Mouse (Mus musculus) megakaryocyte, embryonic 14.5 days (primary cell): ENCODE measurements around the gene Ogfr. TPM values are rescaled to one million over a fixed set of nuclear protein-coding genes. Genes with fewer than 3 reads are reported as not detected.
A peak's percentile ranks its signal among the peaks of the same experiment; 100 is the strongest.

Experiments used
- H3K27me3 ChIP-seq: replicated peaks from 2 replicates; pipeline ENCODE3; 2012; ENCODE audit warnings: inconsistent platforms
- H3K36me3 ChIP-seq: replicated peaks from 2 replicates; pipeline ENCODE3; 2012; ENCODE audit warnings: low read length, inconsistent platforms, mixed read lengths
- H3K4me1 ChIP-seq: 2 replicates; pipeline ENCODE4 v1.6.1; 2012; ENCODE audit warnings: inconsistent platforms
- H3K4me3 ChIP-seq: replicated peaks from 2 replicates; pipeline ENCODE3; 2012; ENCODE audit warnings: moderate library complexity, mild to moderate bottlenecking, inconsistent platforms
- H3K9me3 ChIP-seq: 2 replicates; pipeline ENCODE4 v1.6.1; 2012; ENCODE audit warnings: inconsistent platforms
- FLI1 ChIP-seq: IDR thresholded peaks from 2 replicates; pipeline ENCODE4 v1.6.1; 2012; ENCODE audit warnings: low read length, inconsistent platforms, mixed read lengths
- GATA1 ChIP-seq: IDR thresholded peaks from 3 replicates; pipeline ENCODE4 v1.6.1; 2012; ENCODE audit warnings: mixed read lengths, low read length, inconsistent platforms, borderline replicate concordance
- polyA plus RNA-seq: library from polyadenylated mRNA; stranded (reverse); fragments of >175 nt; gene quantifications from 2 replicates; pipeline ENCODE4 v1.2.3, GENCODE M21; 2012; ENCODE audit warnings: low replicate concordance; ENCODE audit not compliant: insufficient read depth

Ogfr gene
- polyA plus RNA-seq, 1 experiment = 124 TPM

GRCm38 (mm10) chr2:180563841-180564240 lies 25.2 kb upstream of the Ogfr start:
- TF ChIP-seq FLI1 = no peak
- TF ChIP-seq GATA1 = no peak
- H3K9me3 ChIP-seq = no peaks in the 10 kb centered on the region

GRCm38 (mm10) chr2:180566240-180566913 lies 22.7 kb upstream of the Ogfr start:
- TF ChIP-seq GATA1 = no peak
- TF ChIP-seq FLI1 = no peak
- Histone ChIP-seq H3K4me1 (peaks cover 15% of the 10 kb centered on the region), H3K4me3 (no peak overlapping the region)

More at GRCm38 (mm10) chr2:180563841-180564240, 25.2 kb upstream of the Ogfr start:
- Histone ChIP-seq H3K27me3 (peaks cover 44% of the 10 kb centered on the region), H3K4me3 (peak overlapping the region; percentile 1), H3K36me3 (no peaks in the 10 kb centered on the region), H3K4me1 (peaks cover 15% of the 10 kb centered on the region)

DNA sequence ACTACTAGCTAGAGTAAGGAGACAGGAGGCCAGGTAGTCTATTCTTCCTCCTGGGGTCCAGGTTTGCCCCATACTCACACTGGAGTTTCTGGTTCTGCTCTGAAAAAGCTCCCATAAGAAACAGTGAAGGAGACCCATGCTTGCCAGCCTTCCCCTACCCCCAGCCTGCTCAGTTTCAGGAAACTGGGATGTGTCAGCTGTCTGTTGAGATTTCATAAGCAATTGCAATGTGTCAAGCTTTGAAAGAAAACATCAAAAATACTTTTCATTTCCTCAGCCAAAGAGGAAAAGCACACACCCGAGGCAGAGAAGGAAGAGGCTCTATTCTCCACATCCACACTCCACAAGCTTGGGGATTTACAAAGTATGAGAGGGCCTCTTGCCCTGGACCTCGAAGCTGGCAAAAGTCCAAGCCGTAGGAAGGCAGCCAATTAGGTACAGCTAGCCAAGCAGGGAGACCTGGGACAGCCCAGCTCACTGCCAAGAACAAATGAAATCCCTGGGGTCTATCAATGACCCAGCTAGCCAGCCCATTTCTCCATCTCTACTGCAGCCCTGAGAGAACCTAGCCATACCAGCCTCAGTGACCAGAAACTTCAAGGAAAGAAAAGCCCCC lies 19.9 kb upstream of the Ogfr start:
- Histone ChIP-seq H3K9me3 (peaks cover 15% of the 10 kb centered on the region), H3K4me1 (peaks cover under 1% of the 10 kb centered on the region; the same call in 1 of the 2 replicates), H3K27me3 (peaks cover 47% of the 10 kb centered on the region), H3K36me3 (no peaks in the 10 kb centered on the region), H3K4me3 (no peak overlapping the region)
- TF ChIP-seq FLI1 = no peak
- TF ChIP-seq GATA1 = no peak

More at GRCm38 (mm10) chr2:180566240-180566913, 22.7 kb upstream of the Ogfr start:
- Histone ChIP-seq H3K9me3 (no peaks in the 10 kb centered on the region), H3K27me3 (peaks cover 63% of the 10 kb centered on the region), H3K36me3 (no peaks in the 10 kb centered on the region)

GRCm38 (mm10) chr2:180576482-180576881 lies 12.6 kb upstream of the Ogfr start:
- TF ChIP-seq FLI1 (no peak), GATA1 (no peak)
- no peak overlapping the region for H3K4me3 ChIP-seq

DNA sequence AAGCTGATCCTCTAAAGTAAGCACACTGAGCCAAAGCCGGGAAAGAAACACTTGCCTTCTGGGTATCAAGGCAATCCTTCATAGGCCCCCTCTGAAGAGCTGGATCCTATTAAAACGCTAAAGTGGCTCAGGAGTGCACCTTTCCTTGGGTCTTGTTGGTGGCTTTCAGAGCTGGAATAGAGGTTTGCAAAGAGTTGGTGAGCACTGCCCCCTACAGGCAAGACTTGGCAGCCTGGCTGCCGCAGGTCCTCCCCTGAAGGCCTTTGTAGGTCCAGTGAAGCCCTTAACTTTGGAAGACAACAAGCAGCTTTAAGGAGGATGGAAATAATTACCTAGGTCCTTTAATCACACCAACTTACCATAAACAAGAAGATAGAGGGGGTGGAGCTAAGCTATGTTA lies 10.4 kb upstream of the Ogfr start:
- H3K9me3 ChIP-seq = peaks cover under 1% of the 10 kb centered on the region; the same call in 1 of the 2 replicates
- H3K27me3 ChIP-seq = peaks cover 19% of the 10 kb centered on the region
- H3K4me1 ChIP-seq = peaks cover 44% of the 10 kb centered on the region
- peaks cover under 1% of the 10 kb centered on the region for H3K36me3 ChIP-seq
- TF ChIP-seq FLI1 = no peak
- no peak overlapping the region for H3K4me3 ChIP-seq

More at GRCm38 (mm10) chr2:180576482-180576881, 12.6 kb upstream of the Ogfr start:
- Histone ChIP-seq H3K4me1 (peaks cover 29% of the 10 kb centered on the region), H3K9me3 (peaks cover 15% of the 10 kb centered on the region), H3K27me3 (peaks cover 27% of the 10 kb centered on the region), H3K36me3 (no peaks in the 10 kb centered on the region)

- peaks cover 64% of the 10 kb centered on the region for H3K4me1 ChIP-seq
Measured at GRCm38 (mm10) chr2:180581002-180581401, 8.0 kb upstream of the Ogfr start, which contains the start of gene Mrgbp. TSS of gene Mrgbp (plus strand) at chr2:180581304.

DNA sequence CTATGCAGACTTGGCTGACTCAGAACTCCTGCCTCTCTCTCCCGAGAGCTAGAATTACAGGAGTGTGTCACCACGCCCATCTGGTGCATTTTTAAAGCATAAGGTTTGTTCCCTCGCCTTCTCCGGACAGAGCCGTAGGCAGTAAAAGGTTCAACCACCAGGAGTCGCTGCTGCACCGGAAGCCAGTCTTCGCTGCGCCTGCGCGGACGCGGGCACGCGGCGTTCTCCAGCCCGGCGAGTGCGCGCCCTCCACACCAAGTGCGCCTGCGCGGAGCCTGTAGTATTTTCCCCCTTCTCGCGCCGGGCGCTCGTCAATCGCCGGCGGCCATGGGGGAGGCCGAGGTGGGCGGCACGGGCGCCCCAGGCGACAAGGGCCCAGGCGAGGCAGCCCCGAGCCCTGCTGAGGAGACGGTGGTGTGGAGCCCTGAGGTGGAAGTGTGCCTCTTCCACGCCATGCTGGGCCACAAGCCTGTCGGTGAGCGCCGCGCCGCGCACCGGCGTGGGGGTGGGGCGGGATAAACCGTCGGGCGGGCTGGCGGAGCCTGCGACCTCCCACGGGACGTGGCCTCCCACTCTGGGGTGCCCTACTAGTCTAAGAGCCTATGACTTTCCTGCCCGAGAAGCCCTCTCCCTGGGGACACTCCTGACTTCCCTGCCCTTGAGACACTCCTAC lies 6.4 kb upstream of the Ogfr start:
- no peaks in the 10 kb centered on the region for H3K9me3 ChIP-seq
- H3K4me3 ChIP-seq = peak overlapping the region; percentile 96
- H3K4me1 ChIP-seq = peaks cover 64% of the 10 kb centered on the region
- TF ChIP-seq FLI1 (0 out of 2 replicates have a peak, but pooled peaks have one; percentile 43), GATA1 (no peak)
- H3K27me3 ChIP-seq = peaks cover 2% of the 10 kb centered on the region
- peaks cover 38% of the 10 kb centered on the region for H3K36me3 ChIP-seq

More at GRCm38 (mm10) chr2:180581002-180581401, 8.0 kb upstream of the Ogfr start, which contains the start of gene Mrgbp:
- no peak for TF ChIP-seq FLI1
- Histone ChIP-seq H3K4me3 (peak within 1 kb of the TSS; percentile 96), H3K27me3 (peaks cover 9% of the 10 kb centered on the region), H3K36me3 (peaks cover 23% of the 10 kb centered on the region), H3K9me3 (no peaks in the 10 kb centered on the region)

DNA sequence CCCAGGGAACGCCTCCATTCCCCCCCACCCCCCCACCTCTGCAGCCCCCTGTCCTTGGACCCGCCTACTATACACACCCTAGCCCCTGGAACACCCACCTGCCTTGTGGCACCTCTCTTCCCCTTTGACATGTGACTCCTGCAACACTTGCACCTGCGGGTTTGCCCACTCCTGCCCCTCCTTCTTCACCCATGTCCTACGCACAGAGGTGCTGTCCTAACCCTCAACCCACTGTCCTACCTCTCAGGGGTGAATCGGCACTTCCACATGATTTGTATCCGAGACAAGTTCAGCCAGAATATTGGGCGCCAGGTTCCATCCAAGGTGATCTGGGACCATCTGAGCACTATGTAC lies 5.9 kb upstream of the Ogfr start:
- Histone ChIP-seq H3K4me1 (peaks cover 59% of the 10 kb centered on the region), H3K27me3 (peaks cover 2% of the 10 kb centered on the region), H3K9me3 (no peaks in the 10 kb centered on the region), H3K4me3 (peak overlapping the region; percentile 96), H3K36me3 (peaks cover 38% of the 10 kb centered on the region)
- TF ChIP-seq FLI1 (no peak), GATA1 (no peak)

- Histone ChIP-seq H3K9me3 (no peaks in the 10 kb centered on the region), H3K4me3 (peak overlapping the region; percentile 92), H3K4me1 (peaks cover 64% of the 10 kb centered on the region), H3K27me3 (no peaks in the 10 kb centered on the region), H3K36me3 (peaks cover 72% of the 10 kb centered on the region)
- TF ChIP-seq FLI1 (no peak), GATA1 (no peak)
Measured at GRCm38 (mm10) chr2:180588736-180589122, 316 bp upstream of the Ogfr start.

DNA sequence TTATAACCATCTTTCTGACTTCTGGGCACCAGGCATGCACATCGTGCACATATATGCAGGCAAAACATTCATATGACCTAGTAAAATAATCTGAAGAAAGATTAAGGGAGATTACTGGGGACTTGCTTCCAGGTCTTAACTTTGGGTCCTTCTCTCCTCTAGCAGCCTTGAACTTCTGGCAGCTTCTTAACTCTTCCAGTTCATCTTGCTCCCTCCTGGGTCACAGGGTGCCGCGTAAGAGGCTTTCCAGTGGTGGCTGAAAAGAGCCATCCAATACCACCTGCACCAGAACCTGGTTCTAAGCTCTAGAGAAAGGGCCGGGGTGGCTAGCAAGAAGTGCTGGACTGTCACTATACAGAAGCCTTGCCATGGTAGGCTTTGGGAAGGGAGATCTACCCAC lies 8.4 kb downstream of the Ogfr start, which contains the start of gene Col9a3:
Gene Col9a3, plus strand, starts transcription at position 301 of the 400 bp plus-strand sequence.
- TF ChIP-seq GATA1 (no peak), FLI1 (no peak)
- H3K9me3 ChIP-seq = no peaks in the 10 kb centered on the region
- peaks cover 52% of the 10 kb centered on the region for H3K27me3 ChIP-seq
- H3K4me3 ChIP-seq = no peak within 1 kb of the TSS
- H3K36me3 ChIP-seq = peaks cover 36% of the 10 kb centered on the region
- peaks cover 7% of the 10 kb centered on the region; the same call in 1 of the 2 replicates for H3K4me1 ChIP-seq
